Mouse (Mus musculus): Measurements from ENCODE around the gene Cnga3. TPM values are rescaled to one million over a fixed set of nuclear protein-coding genes. Genes with fewer than 3 reads are reported as not detected.

Gene Cnga3
- polyA plus RNA-seq, 1 experiment from 2014 or later, result 0.17 TPM

DNA sequence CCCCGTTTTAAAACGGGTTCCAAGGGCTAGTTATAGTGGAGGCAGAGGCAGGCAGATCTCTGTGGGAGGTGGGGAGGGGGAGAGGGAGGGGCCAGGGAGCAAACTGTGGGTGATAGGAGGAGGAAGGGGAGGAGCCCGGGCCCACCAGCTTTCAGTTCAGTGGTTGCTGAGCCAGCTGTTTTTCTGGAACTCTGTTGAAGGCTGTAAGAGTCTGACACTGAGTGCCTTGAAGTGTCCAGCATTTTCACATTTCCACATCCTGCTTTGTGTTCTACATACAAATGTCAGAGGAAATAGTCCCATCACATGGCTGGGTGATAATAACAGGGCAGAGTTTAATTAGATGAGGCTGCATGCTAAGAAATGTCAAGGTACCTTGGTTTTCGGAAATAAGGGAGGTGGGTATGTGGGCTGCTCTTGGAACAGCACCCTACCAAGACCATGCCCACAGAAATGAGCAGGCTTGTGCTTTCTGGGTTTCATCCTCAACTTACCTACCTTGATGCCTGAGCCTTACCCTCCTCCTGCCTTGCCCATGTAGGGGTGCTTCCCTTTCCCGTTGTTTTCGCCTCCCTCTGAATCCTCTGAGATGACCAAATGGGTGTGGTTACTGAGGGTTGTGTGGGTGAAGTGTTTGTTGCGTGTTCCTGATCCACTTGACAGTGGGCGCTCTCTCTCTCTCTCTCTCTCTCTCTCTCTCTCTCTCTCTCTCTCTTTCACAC lies 93.9 kb downstream of the Cnga3 start:
- Histone ChIP-seq H3K27me3 (no peaks in the 10 kb centered on the region), H3K4me1 (no peaks in the 10 kb centered on the region), H3K9ac (no peak overlapping the region), H3K27ac (replicated peaks) (no peak overlapping the region), H3K4me3 (replicated peaks) (no peak overlapping the region), H3K36me3 (no peaks in the 10 kb centered on the region), H3K4me2 (replicated peaks) (no peak overlapping the region), H3K9me3 (replicated peaks) (no peaks in the 10 kb centered on the region)
- 87% methylated on average over 8 of the region's 8 CpGs for WGBS
- no peak for ATAC-seq (ENCODE audit: insufficient number of reproducible peaks, low FRiP score, low TSS enrichment, low read depth)

DNA sequence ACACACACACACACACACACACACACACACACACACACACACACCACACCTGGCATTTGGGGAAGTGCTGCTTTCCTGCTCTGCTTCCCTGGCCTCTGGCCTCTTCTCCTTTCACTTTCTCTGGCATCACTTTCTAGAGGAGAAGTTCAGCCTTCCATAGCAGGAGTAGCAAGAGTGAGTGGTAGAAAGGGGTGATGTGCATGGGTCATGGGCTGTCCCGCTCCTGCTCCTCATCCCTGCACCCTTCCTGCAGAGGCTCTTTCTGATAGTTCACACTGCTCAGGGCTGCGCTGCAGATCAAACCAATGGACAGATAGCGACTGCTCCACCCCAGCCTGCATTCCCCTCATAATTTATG lies 94.5 kb downstream of the Cnga3 start:
- WGBS, result 78% methylated on average over 3 of the region's 3 CpGs
- H3K4me3 ChIP-seq (replicated peaks), result no peak overlapping the region
- no peak overlapping the region for H3K4me2 ChIP-seq (replicated peaks)
- no peak overlapping the region for H3K9ac ChIP-seq
- H3K4me1 ChIP-seq, result no peaks in the 10 kb centered on the region
- no peaks in the 10 kb centered on the region for H3K27me3 ChIP-seq
- H3K9me3 ChIP-seq (replicated peaks), result no peaks in the 10 kb centered on the region
- no peak for ATAC-seq (ENCODE audit: insufficient number of reproducible peaks, low FRiP score, low TSS enrichment, low read depth)
- H3K36me3 ChIP-seq, result no peaks in the 10 kb centered on the region
- H3K27ac ChIP-seq (replicated peaks), result no peak overlapping the region

DNA sequence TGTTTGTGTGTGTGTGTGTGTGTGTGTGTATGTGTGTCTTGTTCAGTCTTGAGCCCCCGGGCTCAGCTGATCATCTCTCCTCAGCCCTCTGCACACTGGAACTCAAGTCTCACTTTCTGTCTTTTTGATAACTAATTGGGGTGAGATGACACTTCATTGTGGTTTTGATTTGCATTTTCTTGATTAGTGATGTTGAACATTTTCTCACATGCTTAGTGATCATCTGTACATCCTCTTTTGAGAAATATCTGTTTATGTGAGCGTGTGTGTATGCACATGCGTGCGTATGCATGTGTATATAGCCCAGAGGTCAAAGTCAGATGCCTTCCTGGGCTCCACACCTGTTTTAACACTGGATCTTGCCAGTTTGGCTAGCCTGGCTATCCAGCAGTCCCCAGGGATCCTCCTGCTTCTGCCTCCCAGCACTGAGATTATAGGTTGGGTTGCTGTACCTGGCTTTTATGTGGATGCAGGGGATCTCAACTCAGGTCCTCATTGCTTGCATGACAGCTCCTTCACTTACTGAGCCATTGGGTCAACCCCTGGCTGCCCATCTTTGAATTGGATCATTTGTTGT lies 95.8 kb downstream of the Cnga3 start:
- Histone ChIP-seq H3K9ac (no peak overlapping the region), H3K36me3 (no peaks in the 10 kb centered on the region), H3K4me1 (no peaks in the 10 kb centered on the region), H3K27ac (replicated peaks) (no peak overlapping the region), H3K27me3 (no peaks in the 10 kb centered on the region), H3K4me3 (replicated peaks) (no peak overlapping the region), H3K9me3 (replicated peaks) (no peaks in the 10 kb centered on the region), H3K4me2 (replicated peaks) (no peak overlapping the region)
- no peak for ATAC-seq (ENCODE audit: insufficient number of reproducible peaks, low FRiP score, low TSS enrichment, low read depth)
- 95% methylated on average over 4 of the region's 4 CpGs for WGBS

Other genes with a start within 250 kb of the Cnga3 start
- gene Vwa3b, start 187.8 kb upstream of the Cnga3 start, polyA plus RNA-seq (2015; fragmentation: Nextera tagmentation; extraction: Ambion mirVana), result 1.8 and 2.9 TPM in 2 replicates
- 18.0 and 18.2 TPM in 2 replicates for gene Inpp4a, start 85.4 kb downstream of the Cnga3 start, polyA plus RNA-seq (2015; fragmentation: Nextera tagmentation; extraction: Ambion mirVana)
- gene Coa5, start 215.7 kb downstream of the Cnga3 start, polyA plus RNA-seq (2015; fragmentation: Nextera tagmentation; extraction: Ambion mirVana), result 41.6 and 42.5 TPM in 2 replicates
- gene Unc50, start 215.7 kb downstream of the Cnga3 start, polyA plus RNA-seq (2015; fragmentation: Nextera tagmentation; extraction: Ambion mirVana), result 140 and 145 TPM in 2 replicates